Mouse (Mus musculus) macrophage (primary cell): Measurements from ENCODE around the gene Plod3. TPM values are rescaled to one million over a fixed set of nuclear protein-coding genes. Genes with fewer than 3 reads are reported as not detected.
"Not testable (repeated sequence)": the region's sequence is repeated elsewhere in the genome, so short reads cannot be mapped to it uniquely, and the experiment has no call there.

Experiments used
- H3K27ac ChIP-seq: fragments of 350-480 bp; formaldehyde crosslinking; 2 replicates; pipeline ENCODE4 v1.9.0; 2021
- H3K36me3 ChIP-seq: fragments of 350-480 bp; formaldehyde crosslinking; 2 replicates; pipeline ENCODE4 v1.9.0; 2021; ENCODE audit errors: inconsistent target
- H3K4me3 ChIP-seq: fragments of 350-480 bp; formaldehyde crosslinking; 2 replicates; pipeline ENCODE4 v1.9.0; 2021; ENCODE audit errors: inconsistent target
- H3K79me2 ChIP-seq: fragments of 350-480 bp; formaldehyde crosslinking; 2 replicates; pipeline ENCODE4 v1.9.0; 2021; ENCODE audit errors: inconsistent target
- WGBS: methylation state at CpG from one replicate; pipeline ENCODE4 v1.1.7; 2026; ENCODE audit warnings: inconsistent platforms; ENCODE audit not compliant: missing documents; 5-methylcytosine and 5-hydroxymethylcytosine counted together
- polyA plus RNA-seq: library from polyadenylated mRNA; stranded (reverse); fragments of 250-400 nt; gene quantifications from 3 replicates; pipeline ENCODE4 v1.2.4, GENCODE M21; 2018; ENCODE audit warnings: inconsistent platforms
- total RNA-seq, 78 experiments: library from RNA; depleted of rRNA; stranded (reverse); fragments of 250-400 nt; gene quantifications; 1 replicate in 9 of 78; 2 replicates in 24 of 78; 3 replicates in 43 of 78; 4 replicates in 2 of 78; pipeline ENCODE4 v1.2.4; 2018; ENCODE audit warnings: inconsistent platforms in 56 of 78

Plod3 gene
- 100 to 1,000 TPM in 1 of 26 experiments, 10 to 100 TPM in 24, 1 to 10 TPM in 1; 9.8 to 313 (median 46.6) TPM for total RNA-seq (2018; cell fraction: chromatin; rRNA removed)
- 100 to 1,000 TPM in 10 of 26 experiments, 10 to 100 TPM in 16; 58.5 to 132 (median 91.2) TPM for total RNA-seq (2018; cell fraction: cytosol; rRNA removed)
- total RNA-seq (2018; cell fraction: nucleus; rRNA removed): 100 to 1,000 TPM in 21 of 26 experiments, 10 to 100 TPM in 5; 87.2 to 252 (median 145) TPM
- polyA plus RNA-seq: 93.2 to 105 TPM (median 102 TPM) in 3 replicates

DNA sequence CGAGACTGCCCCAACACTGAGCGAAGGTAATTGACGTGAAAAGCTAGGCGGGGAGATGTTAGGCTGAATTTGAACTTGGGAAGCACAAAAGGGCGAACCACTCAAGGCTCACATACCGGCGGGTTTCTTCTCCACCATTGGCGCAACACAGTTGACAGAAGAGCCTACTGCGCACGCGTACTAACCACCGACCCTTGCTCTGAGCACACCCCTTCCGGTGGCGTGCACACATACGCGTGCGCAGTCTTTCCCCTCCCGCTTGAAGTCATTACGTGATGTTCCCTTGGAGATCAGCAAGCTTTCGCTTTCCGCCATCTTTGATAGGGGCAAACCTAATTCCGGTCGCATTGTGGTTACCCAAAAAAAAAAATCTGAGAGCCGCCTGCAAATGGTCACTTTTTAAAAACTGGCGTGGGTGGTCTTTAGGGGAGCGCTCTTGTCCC lies at the start of gene Plod3:
Plod3 (plus strand) TSS at position 325 of the 443 bp plus-strand sequence.
- H3K36me3 ChIP-seq: peaks cover 48% of the 10 kb centered on the region
- H3K27ac ChIP-seq: peak within 1 kb of the TSS; percentile 69
- peak within 1 kb of the TSS; percentile 64 for H3K4me3 ChIP-seq
- peaks cover 21% of the 10 kb centered on the region for H3K79me2 ChIP-seq
- 1% methylated on average over 26 of the region's 26 CpGs for WGBS

DNA sequence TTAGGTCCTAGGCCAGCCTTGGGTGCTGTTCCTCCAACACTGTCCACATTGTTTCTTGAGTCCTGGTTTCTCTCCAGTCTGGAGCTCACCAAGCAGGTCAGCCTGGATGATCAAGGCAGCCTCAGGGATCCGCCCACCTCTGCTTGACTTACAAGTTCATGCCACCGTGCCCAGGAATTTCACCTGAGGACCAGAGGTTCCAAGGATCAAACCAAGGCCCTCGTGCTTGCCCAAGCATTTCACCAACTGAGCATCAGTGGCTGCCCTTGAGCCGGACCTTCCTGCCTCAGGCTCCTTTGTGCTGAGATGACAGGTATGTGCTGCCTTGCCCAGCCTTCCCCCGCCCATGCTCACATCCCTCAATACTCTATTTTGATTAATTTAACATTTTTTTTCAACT lies 49.2 kb upstream of the Plod3 start:
- no peaks in the 10 kb centered on the region for H3K79me2 ChIP-seq
- H3K36me3 ChIP-seq: no peaks in the 10 kb centered on the region
- no peak overlapping the region for H3K27ac ChIP-seq
- no peak overlapping the region for H3K4me3 ChIP-seq
- WGBS: 95% methylated on average over 5 of the region's 5 CpGs

- Histone ChIP-seq H3K79me2 (no peaks in the 10 kb centered on the region), H3K4me3 (no peak overlapping the region)
- 80% methylated on average over 5 of the region's 7 CpGs for WGBS
Observed at GRCm38 (mm10) chr5:136939284-136939683, 47.5 kb upstream of the Plod3 start.

DNA sequence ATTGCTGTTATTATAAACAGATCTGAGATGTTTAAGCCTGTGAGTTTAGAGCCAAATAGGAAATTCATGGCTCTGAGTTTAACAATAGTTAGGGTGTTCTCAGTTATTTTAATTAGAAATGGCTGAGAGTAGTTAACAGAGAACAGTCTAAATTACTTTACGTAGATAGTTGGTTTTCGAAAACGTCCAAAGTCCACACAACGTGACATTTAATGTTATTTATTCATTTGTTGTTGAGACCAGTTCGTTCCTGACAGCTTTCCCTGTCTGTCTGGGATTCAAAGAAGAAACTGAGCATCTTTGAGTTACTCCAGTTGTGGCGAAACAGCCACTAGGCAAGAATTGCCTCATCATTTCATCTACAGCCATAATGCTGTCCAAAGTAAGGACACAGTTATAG lies 46.8 kb upstream of the Plod3 start:
- 88% methylated on average over 6 of the region's 6 CpGs for WGBS
- not testable (repeated sequence) for H3K27ac ChIP-seq, H3K4me3 ChIP-seq, H3K79me2 ChIP-seq, H3K36me3 ChIP-seq

More at GRCm38 (mm10) chr5:136939284-136939683, 47.5 kb upstream of the Plod3 start:
- no peak overlapping the region for H3K27ac ChIP-seq
- H3K36me3 ChIP-seq: no peaks in the 10 kb centered on the region

DNA sequence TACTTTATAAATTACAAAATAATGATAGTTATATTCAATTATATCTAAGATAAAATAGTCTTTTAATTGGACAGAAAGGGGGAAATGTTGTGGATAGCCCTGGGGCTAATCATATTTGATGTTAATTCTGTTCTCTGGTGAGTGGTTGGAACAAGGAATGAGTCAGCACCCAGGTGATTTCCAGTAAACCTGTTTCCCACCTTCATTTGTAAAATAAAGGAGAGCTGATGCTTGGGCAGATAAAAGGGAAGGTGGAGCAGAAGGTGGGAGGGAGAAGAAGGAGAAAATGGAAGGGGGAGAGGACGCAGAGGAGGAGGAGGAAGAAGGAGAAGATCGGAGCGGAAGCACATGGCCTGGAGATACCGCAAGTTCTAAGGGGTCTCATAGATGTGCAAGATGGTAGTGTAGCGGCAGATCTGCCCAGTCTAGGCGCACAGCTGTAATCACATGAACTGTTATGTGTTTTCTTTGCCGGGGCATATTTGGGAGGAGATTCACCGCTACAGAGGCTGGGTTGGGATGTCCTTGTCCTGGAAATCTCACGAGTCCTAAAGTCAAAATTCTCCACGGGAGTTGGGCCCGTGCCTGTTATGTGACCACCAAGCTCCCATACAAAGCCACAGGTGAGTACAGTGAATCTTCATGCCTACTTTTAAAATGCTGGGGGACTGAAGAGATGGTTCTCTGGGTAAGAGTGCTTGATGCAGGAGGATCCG lies 45.8 kb upstream of the Plod3 start:
- Histone ChIP-seq H3K4me3 (no peak overlapping the region), H3K27ac (no peak overlapping the region)
- 87% methylated on average over 12 of the region's 12 CpGs for WGBS

GRCm38 (mm10) chr5:136942781-136943180 lies 44.0 kb upstream of the Plod3 start:
- Histone ChIP-seq H3K79me2 (no peaks in the 10 kb centered on the region), H3K4me3 (no peak overlapping the region), H3K36me3 (no peaks in the 10 kb centered on the region), H3K27ac (no peak overlapping the region)
- 88% methylated on average over 3 of the region's 3 CpGs for WGBS

More for the DNA sequence above, 45.8 kb upstream of the Plod3 start:
- no peaks in the 10 kb centered on the region for H3K36me3 ChIP-seq
- H3K79me2 ChIP-seq: no peaks in the 10 kb centered on the region

GRCm38 (mm10) chr5:136943382-136943781 lies 43.4 kb upstream of the Plod3 start:
- Histone ChIP-seq H3K36me3 (no peaks in the 10 kb centered on the region), H3K4me3 (no peak overlapping the region), H3K79me2 (no peaks in the 10 kb centered on the region), H3K27ac (no peak overlapping the region)
- WGBS: 85% methylated on average over 2 of the region's 2 CpGs

DNA sequence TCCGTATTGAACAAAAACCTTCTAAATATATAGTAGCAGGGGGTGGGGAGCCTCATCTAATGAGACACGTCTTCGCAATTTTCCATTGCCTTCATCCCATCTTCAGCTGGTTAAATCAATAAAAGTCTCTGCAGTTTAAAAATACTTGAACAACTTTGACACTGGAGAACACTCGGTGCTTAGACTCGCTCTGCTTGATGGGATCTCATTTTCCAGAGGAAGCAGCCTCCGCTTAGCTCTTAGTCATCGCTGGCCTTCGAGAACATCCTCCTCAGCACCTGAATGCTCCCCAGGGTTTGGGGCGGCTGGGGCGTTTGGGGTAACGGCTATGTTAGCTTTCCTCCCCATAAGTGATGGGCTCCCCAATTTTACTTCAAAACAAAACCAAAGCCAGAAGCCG lies 41.7 kb upstream of the Plod3 start:
- H3K4me3 ChIP-seq: no peak overlapping the region
- WGBS: 86% methylated on average over 12 of the region's 12 CpGs
- no peak overlapping the region for H3K27ac ChIP-seq
- no peaks in the 10 kb centered on the region for H3K79me2 ChIP-seq
- H3K36me3 ChIP-seq: no peaks in the 10 kb centered on the region

DNA sequence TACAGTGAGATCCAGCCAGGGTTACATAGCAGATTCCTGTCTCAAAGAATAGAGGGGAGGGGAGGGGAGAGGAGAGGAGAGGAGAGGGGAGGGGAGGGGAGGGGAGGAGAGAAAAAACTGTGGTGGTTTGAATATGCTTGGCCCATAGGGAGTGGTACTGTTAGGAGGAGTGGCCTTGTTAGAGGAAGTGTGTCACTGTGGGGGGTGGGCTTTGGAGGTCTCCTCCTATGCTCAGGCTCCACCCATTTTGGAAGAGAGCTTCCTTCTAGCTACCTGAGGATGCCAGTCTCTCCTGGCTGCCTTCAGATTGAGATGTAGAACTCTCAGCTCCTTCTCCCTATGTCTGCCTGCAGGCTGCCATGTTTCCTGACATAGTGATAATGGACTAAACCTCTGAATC lies 38.9 kb upstream of the Plod3 start:
- no peak overlapping the region for H3K27ac ChIP-seq
- no peaks in the 10 kb centered on the region for H3K36me3 ChIP-seq
- no peaks in the 10 kb centered on the region for H3K79me2 ChIP-seq
- no peak overlapping the region for H3K4me3 ChIP-seq

DNA sequence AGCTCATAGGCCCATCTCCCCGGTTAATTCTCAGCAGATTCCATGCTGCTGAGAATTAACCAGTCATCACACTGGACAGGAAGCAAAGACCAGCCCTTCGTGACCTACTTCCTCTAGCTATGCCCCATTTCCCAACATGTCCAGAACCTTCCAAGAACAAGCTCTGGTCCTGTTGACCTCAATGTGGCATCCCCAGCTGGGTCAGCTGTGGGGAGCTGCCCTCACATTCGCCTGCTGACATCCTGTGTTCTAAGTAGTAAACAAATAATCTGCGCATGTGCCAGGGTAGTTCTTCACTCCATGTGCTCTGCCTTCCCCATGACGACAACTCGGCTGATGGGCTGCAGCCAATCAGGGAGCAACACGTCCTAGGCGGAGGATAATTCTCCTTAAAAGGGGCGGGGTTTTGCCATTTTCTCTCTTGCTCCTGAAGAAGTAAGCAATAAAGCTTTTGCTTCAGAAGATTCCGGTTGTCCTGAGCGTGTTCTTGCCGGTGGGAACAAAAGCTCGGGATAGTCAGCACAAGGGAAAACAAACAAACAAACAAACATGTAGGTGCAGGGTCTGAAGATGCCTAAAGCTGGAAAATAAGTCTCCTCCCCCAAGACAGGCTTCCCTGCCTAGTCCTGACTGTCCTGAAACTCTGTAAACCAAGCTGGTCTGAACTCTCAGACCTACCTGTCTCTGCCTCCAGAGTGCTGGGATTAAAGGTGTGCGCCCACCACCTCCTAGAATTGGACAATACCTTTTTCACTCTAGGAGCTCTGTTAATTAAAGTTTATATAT lies 37.1 kb upstream of the Plod3 start:
- 75% methylated on average over 12 of the region's 14 CpGs for WGBS
- H3K79me2 ChIP-seq, H3K4me3 ChIP-seq, H3K27ac ChIP-seq, H3K36me3 ChIP-seq: not testable (repeated sequence)

- 92% methylated on average over 6 of the region's 6 CpGs for WGBS
- Histone ChIP-seq H3K27ac (no peak overlapping the region), H3K4me3 (no peak overlapping the region), H3K36me3 (no peaks in the 10 kb centered on the region), H3K79me2 (peaks cover 16% of the 10 kb centered on the region)
Observed at GRCm38 (mm10) chr5:136950521-136950920, 36.3 kb upstream of the Plod3 start.

DNA sequence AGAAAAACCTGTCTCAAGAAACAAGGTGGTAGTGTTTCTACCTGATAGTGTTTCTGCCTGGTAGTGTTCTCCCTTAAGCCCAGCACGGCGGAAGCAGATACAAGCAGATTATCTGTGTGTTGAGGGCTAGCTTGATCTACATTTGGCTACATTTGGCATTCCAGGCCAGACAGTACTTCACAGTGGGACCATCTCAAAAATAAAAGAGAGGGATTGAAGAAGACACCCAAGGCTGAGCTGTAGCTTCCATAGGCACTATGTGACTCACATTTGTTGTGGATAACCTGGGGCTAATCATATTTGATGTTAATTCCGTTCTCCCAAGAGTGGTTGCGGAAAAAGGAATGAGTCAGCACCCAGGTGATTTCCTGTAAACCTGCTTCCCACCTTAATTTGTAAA lies 34.7 kb upstream of the Plod3 start:
- no peaks in the 10 kb centered on the region for H3K36me3 ChIP-seq
- WGBS: 59% methylated on average over 4 of the region's 4 CpGs
- H3K27ac ChIP-seq: no peak overlapping the region
- H3K4me3 ChIP-seq: no peak overlapping the region
- peaks cover 33% of the 10 kb centered on the region for H3K79me2 ChIP-seq

- under 1% methylated on average over 23 of the region's 23 CpGs for WGBS
- Histone ChIP-seq H3K79me2 (peaks cover 40% of the 10 kb centered on the region), H3K36me3 (no peaks in the 10 kb centered on the region), H3K4me3 (peak within 1 kb of the TSS; percentile 89), H3K27ac (peak within 1 kb of the TSS; percentile 60)
Observed at GRCm38 (mm10) chr5:136953015-136953414, 33.8 kb upstream of the Plod3 start, which contains the start of gene Fis1. Gene Fis1 (plus strand): TSS chr5:136953275.

- H3K79me2 ChIP-seq: peaks cover 43% of the 10 kb centered on the region
- 2% methylated on average over 12 of the region's 12 CpGs for WGBS
- H3K36me3 ChIP-seq: no peaks in the 10 kb centered on the region
- H3K27ac ChIP-seq: peak overlapping the region; percentile 60
- peak overlapping the region; percentile 89 for H3K4me3 ChIP-seq
Observed at GRCm38 (mm10) chr5:136953440-136953951, 33.3 kb upstream of the Plod3 start.
